ENCODE assay signal across 8 mouse cellular contexts in genomic region chr12:17773721-17774120, GRCm38 (mm10).
A peak's percentile ranks its signal among the peaks of the same experiment; 100 is the strongest.
DNase-seq lines count a peak whose midpoint lies in the region.

No protein-coding gene starts in this region.

- peak; percentile 86 for DNase-seq in 3T3-L1 (ENCODE audit: low read depth, low spot score)
- DNase-seq in adrenal gland, postnatal 10 days: peak; percentile 81
- peak; percentile 61 for DNase-seq in cerebellum, adult 8-10 months
- peak; percentile 41 for DNase-seq in gastrocnemius, postnatal 14 days
- DNase-seq in heart, postnatal 36 days: peak; percentile 48 to 55
- peak; percentile 66 for DNase-seq in kidney, postnatal 14 days
- DNase-seq in lung, postnatal 10 days: peak; percentile 53
- DNase-seq in right cerebral cortex, postnatal 25 days: peak; percentile 15

- intact Hi-C loops in gastrocnemius, postnatal 14 days (cut with DNase I; ENCODE audit: low total_unique reads): loop anchor here (5.0 kb wide), 1 partner anchor 81 kb away; the partner anchor contains the start of gene Hpcal1
- intact Hi-C loops in heart, postnatal 36 days (cut with DNase I): loop anchor here (10.0 kb wide), 1 partner anchor 329 kb away; no protein-coding TSS in a partner anchor

Comparison
In these comparisons a context has a peak if more than half of its experiments do, and no peak if none do; other contexts are left out.
1. Peak in every context shown above with its lines: DNase-seq.
2. DNase-seq: peak in every context shown above with its lines; median percentile 86 in 3T3-L1; 81 in adrenal gland, postnatal 10 days; 66 in kidney, postnatal 14 days; 61 in cerebellum, adult 8-10 months; 53 in lung, postnatal 10 days; 52 in heart, postnatal 36 days; 41 in gastrocnemius, postnatal 14 days; 15 in right cerebral cortex, postnatal 25 days.